Mouse (Mus musculus) embryonic facial prominence, embryonic 10.5 days (tissue): ENCODE data around the gene Gm21981. TPM values are rescaled to one million over a fixed set of nuclear protein-coding genes. Genes with fewer than 3 reads are reported as not detected.
A peak's percentile ranks its signal among the peaks of the same experiment; 100 is the strongest.

Experiments used
- DNase-seq: peaks from one replicate; pipeline ENCODE4 v3.0.0-alpha.2; 2017; ENCODE audit warnings: low spot score
- H3K27ac ChIP-seq: fragments of 300-500 bp; sonication (generic); replicated peaks from 2 replicates; pipeline ENCODE4 v1.5.1; 2016; ENCODE audit warnings: mild to moderate bottlenecking
- H3K27me3 ChIP-seq: fragments of 300-500 bp; sonication (generic); replicated peaks from 2 replicates; pipeline ENCODE4 v1.6.1; 2016; ENCODE audit warnings: low read depth, mild to moderate bottlenecking; ENCODE audit not compliant: poor library complexity, severe bottlenecking
- H3K36me3 ChIP-seq: fragments of 300-500 bp; sonication (generic); replicated peaks from 2 replicates; pipeline ENCODE4 v1.6.1; 2016; ENCODE audit warnings: mild to moderate bottlenecking, moderate library complexity
- H3K4me1 ChIP-seq: fragments of 300-500 bp; sonication (generic); 2 replicates; pipeline ENCODE4 v1.6.1; 2016
- H3K4me3 ChIP-seq: fragments of 300-500 bp; sonication (generic); 2 replicates; pipeline ENCODE4 v1.5.1; 2016; ENCODE audit warnings: mild to moderate bottlenecking, moderate library complexity
- H3K9me3 ChIP-seq: fragments of 300-500 bp; sonication (generic); 2 replicates; pipeline ENCODE4 v1.6.1; 2016; ENCODE audit warnings: mild to moderate bottlenecking
- WGBS: fragments of 180-500 bp; shearing (Covaris S2); methylation state at CpG from one replicate; pipeline ENCODE4 v1.1.7; 2016; 5-methylcytosine and 5-hydroxymethylcytosine counted together
- polyA plus RNA-seq: library from polyadenylated mRNA; unstranded; fragments of >200 nt; fragmentation: Nextera tagmentation; extraction: Ambion mirVana; gene quantifications from 2 replicates; pipeline ENCODE4 v1.2.1, GENCODE M21; 2016

Gm21981 gene
- polyA plus RNA-seq, 1 experiment from 2014 or later = 0.21 TPM

DNA sequence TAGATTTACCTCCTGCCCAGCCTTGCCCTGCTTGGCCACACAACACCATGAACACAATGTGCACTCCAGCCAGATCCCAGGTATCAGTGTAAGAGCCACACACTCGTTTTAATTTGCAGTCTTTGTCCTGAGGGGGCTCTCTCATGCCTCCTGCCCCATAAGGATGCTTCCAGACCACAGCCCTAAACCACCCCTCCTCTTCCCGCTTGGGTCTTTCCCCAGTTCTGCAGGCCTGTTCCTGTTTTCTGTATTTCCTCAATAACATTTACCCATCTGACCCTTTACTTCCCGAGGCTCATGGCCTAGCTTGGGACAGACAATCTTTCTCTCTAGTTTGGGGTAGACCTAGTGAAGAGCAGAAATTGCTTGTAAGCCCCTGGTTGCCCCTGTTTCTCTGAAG, 20.8 kb upstream of the Gm21981 start:
- Histone ChIP-seq H3K36me3 (no peaks in the 10 kb centered on the region), H3K4me1 (peaks cover 7% of the 10 kb centered on the region; the same call in 1 of the 2 replicates), H3K4me3 (no peak overlapping the region), H3K9me3 (no peaks in the 10 kb centered on the region), H3K27ac (no peak overlapping the region), H3K27me3 (0 out of 2 replicates have a peak, but pooled peaks cover 13% of the 10 kb centered on the region)
- WGBS = 57% methylated on average over 3 of the region's 3 CpGs
- no peak for DNase-seq

- no peak for DNase-seq
- Histone ChIP-seq H3K4me1 (peaks cover 7% of the 10 kb centered on the region; the same call in 1 of the 2 replicates), H3K36me3 (no peaks in the 10 kb centered on the region), H3K27ac (no peak overlapping the region), H3K4me3 (no peak overlapping the region), H3K9me3 (no peaks in the 10 kb centered on the region), H3K27me3 (0 out of 2 replicates have a peak, but pooled peaks cover 13% of the 10 kb centered on the region)
- WGBS = 50% methylated on average over 12 of the region's 22 CpGs
Observed at GRCm38 (mm10) chr17:47712889-47713571, 18.8 kb upstream of the Gm21981 start.

DNA sequence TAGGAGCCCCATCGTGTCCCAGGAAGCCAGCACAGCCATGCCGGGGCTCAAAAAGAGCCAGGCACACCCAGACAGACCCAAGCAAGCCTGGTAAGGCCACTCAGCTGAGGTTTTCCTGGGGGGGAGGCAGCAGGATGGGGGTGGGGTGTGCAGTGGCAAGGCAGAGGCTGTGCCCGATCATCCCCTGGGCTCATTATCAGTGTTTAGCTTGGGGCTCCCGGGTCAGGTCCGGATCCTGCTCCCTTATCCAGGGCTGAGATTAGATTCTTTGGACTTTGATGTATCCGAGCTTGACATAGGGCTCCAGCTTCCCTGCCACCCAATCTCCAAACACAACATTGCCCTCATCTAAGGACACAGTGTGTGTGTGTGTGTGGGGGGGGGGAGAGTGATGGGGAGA, 17.6 kb upstream of the Gm21981 start:
- 68% methylated on average over 6 of the region's 6 CpGs for WGBS
- no peak overlapping the region for H3K27ac ChIP-seq
- no peak for DNase-seq

DNA sequence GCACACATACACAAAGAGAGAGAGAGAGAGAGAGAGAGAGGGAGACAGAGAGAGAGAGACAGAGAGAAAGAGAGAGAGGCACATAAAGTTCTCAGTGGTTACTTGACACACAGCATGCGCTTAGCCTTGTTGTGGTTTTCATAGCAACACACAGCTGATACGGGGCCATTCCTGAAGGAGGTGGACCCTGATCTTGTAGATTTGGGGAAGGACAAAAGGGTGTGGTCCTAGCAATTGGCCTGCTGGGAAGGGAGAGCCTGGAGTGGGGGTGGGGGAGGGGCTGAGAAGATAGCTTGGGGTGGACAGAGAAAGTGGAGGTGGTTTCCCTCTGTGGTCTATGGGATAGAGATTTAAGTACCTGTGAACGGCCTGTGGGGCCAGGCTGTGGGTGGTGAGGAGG, 15.8 kb upstream of the Gm21981 start:
- H3K36me3 ChIP-seq = 0 out of 2 replicates have a peak, but pooled peaks cover 2% of the 10 kb centered on the region
- H3K27ac ChIP-seq = no peak overlapping the region
- H3K9me3 ChIP-seq = no peaks in the 10 kb centered on the region
- no peak for DNase-seq
- no peak overlapping the region for H3K4me3 ChIP-seq
- H3K27me3 ChIP-seq = peaks cover 14% of the 10 kb centered on the region
- WGBS = 80% methylated on average over 3 of the region's 3 CpGs
- H3K4me1 ChIP-seq = peaks cover 12% of the 10 kb centered on the region

More for the DNA sequence above, 17.6 kb upstream of the Gm21981 start:
- H3K9me3 ChIP-seq = no peaks in the 10 kb centered on the region
- H3K36me3 ChIP-seq = no peaks in the 10 kb centered on the region
- no peak overlapping the region for H3K4me3 ChIP-seq
- H3K27me3 ChIP-seq = 0 out of 2 replicates have a peak, but pooled peaks cover 13% of the 10 kb centered on the region
- H3K4me1 ChIP-seq = peaks cover 8% of the 10 kb centered on the region

DNA sequence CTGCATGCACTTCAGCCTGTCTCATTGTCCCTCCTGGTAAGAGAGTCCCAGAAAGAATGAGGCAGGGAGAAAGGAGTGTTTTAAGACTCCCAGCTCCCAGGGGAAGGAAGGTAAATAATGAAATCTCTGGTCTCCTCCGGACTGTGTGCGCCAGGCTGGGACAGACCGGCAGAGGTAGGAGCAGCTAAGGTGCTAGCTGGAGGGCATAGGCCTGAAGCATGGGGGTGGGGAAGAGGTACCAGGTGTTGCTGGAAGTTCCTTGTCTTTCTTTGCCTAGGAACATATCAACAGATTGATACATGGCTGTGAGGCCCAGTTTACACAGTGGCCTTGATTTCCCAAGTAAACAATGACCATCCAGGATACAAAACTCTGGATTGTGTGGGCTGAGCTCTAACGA, 14.7 kb upstream of the Gm21981 start:
- DNase-seq = no peak
- Histone ChIP-seq H3K36me3 (peaks cover 9% of the 10 kb centered on the region), H3K27me3 (peaks cover 25% of the 10 kb centered on the region), H3K27ac (no peak overlapping the region), H3K4me1 (peaks cover 12% of the 10 kb centered on the region), H3K9me3 (no peaks in the 10 kb centered on the region), H3K4me3 (no peak overlapping the region)
- 82% methylated on average over 4 of the region's 4 CpGs for WGBS

DNA sequence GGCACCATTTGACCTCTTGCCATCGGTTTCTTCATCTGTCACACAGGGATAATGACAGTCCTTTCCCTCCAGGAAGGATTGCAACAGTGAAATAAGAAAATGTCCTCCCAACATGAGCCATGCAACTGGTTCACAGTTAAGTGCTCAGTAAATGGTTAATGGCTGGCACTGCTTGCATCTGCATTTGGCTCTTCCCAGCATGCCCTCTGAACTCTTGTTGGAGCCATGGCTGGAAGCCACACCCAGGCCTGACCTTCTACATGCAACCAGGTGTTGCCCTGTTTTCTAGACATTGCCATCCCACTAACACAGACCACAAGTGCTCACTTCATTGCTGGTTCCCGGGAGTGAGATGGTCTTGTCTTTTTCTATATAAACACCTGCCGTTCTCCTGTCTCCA, 13.7 kb upstream of the Gm21981 start:
- Histone ChIP-seq H3K27me3 (peaks cover 35% of the 10 kb centered on the region), H3K4me1 (peaks cover 19% of the 10 kb centered on the region), H3K27ac (no peak overlapping the region), H3K9me3 (no peaks in the 10 kb centered on the region), H3K4me3 (no peak overlapping the region), H3K36me3 (peaks cover 18% of the 10 kb centered on the region)
- DNase-seq = no peak
- WGBS = 82% methylated on average over 3 of the region's 3 CpGs

GRCm38 (mm10) chr17:47706196-47706595, 11.9 kb upstream of the Gm21981 start:
- Histone ChIP-seq H3K9me3 (no peaks in the 10 kb centered on the region), H3K36me3 (peaks cover 35% of the 10 kb centered on the region), H3K27me3 (peaks cover 42% of the 10 kb centered on the region), H3K4me3 (no peak overlapping the region), H3K4me1 (peaks cover 29% of the 10 kb centered on the region), H3K27ac (no peak overlapping the region)
- no peak for DNase-seq
- WGBS = 69% methylated on average over 1 of the region's 1 CpGs

DNA sequence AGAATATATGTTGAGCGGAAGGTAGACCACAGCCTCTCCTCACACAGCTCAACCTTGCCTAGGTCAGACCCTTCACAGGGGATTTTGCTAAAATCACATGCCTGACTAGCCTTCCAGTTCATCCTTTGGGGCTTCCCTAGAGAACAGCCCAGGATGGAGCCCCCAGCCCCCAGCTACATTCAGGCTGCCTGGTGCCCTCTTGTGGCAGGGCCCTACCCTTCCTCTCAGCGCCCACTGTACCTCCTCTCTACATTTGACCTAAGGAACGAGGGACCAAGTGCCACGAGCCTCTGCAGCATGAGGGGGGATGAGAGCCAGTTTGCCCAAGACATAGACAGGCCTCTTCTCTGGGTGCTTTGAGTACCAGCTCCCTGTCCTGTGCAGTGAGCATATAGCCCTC, 10.4 kb upstream of the Gm21981 start:
- H3K27ac ChIP-seq = no peak overlapping the region
- WGBS = 82% methylated on average over 4 of the region's 4 CpGs
- H3K4me1 ChIP-seq = peaks cover 29% of the 10 kb centered on the region
- peaks cover 44% of the 10 kb centered on the region for H3K27me3 ChIP-seq
- no peak for DNase-seq
- no peak overlapping the region for H3K4me3 ChIP-seq
- H3K9me3 ChIP-seq = no peaks in the 10 kb centered on the region
- peaks cover 50% of the 10 kb centered on the region for H3K36me3 ChIP-seq

DNA sequence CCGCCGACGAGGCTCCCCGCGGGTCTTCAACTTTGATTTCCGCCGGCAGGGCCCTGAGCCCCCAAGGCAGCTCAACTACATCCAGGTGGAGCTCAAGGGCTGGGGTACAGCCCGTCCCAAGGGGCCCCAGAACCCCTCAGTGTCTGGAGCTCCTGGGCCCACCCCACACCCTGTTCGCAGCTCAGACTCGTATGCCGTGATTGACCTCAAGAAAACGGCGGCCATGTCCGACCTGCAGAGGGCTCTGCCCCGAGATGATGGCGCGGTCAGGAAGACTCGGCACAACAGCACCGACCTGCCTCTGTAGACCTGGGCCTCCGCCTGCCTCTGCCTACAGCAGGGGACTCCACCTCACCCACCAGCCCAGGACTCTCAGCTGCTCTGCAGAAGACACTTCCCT, 9.3 kb upstream of the Gm21981 start:
- peak; percentile 34 for DNase-seq
- H3K4me3 ChIP-seq = peak overlapping the region; percentile 23; the same call in 1 of the 2 replicates
- no peaks in the 10 kb centered on the region for H3K9me3 ChIP-seq
- H3K4me1 ChIP-seq = peaks cover 29% of the 10 kb centered on the region
- peaks cover 44% of the 10 kb centered on the region for H3K27me3 ChIP-seq
- H3K27ac ChIP-seq = no peak overlapping the region
- H3K36me3 ChIP-seq = peaks cover 58% of the 10 kb centered on the region
- WGBS = 22% methylated on average over 20 of the region's 20 CpGs

- DNase-seq = no peak
- 33% methylated on average over 28 of the region's 28 CpGs for WGBS
- H3K36me3 ChIP-seq = peaks cover 64% of the 10 kb centered on the region
- no peaks in the 10 kb centered on the region for H3K9me3 ChIP-seq
- H3K4me1 ChIP-seq = peaks cover 29% of the 10 kb centered on the region
- 0 out of 2 replicates have a peak overlapping the region, but pooled peaks have one; percentile 23 for H3K4me3 ChIP-seq
- no peak overlapping the region for H3K27ac ChIP-seq
- H3K27me3 ChIP-seq = peaks cover 48% of the 10 kb centered on the region
Observed at GRCm38 (mm10) chr17:47702548-47703345, 8.5 kb upstream of the Gm21981 start.

GRCm38 (mm10) chr17:47701793-47702192, 7.5 kb upstream of the Gm21981 start:
- no peak for DNase-seq
- Histone ChIP-seq H3K9me3 (no peaks in the 10 kb centered on the region), H3K4me3 (no peak overlapping the region), H3K4me1 (peaks cover 26% of the 10 kb centered on the region), H3K27me3 (peaks cover 49% of the 10 kb centered on the region), H3K27ac (no peak overlapping the region), H3K36me3 (peaks cover 64% of the 10 kb centered on the region)
- 81% methylated on average over 9 of the region's 9 CpGs for WGBS

DNA sequence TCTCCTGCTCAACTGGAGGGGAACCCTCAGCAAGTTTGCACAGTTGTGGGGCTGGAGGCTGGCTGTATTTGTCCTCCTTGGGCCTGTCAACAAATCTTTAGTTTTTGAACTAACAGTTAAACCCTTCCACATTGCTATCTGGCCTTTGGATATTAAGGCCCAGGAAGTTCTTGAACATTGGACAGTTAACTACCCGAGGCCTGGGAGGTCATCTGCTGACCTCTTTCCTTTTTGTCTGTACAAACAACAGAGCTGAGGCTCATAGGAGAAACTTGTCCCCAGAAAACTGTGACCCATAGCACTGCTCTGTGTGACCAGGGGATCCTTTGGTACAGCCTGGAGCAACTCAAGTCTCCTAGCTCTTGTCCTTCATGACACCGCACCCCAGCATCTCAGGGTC, 4.8 kb upstream of the Gm21981 start:
- H3K27ac ChIP-seq = no peak overlapping the region
- H3K27me3 ChIP-seq = peaks cover 49% of the 10 kb centered on the region
- H3K4me3 ChIP-seq = no peak overlapping the region
- H3K36me3 ChIP-seq = peaks cover 56% of the 10 kb centered on the region
- no peak for DNase-seq
- H3K9me3 ChIP-seq = no peaks in the 10 kb centered on the region
- peaks cover 36% of the 10 kb centered on the region for H3K4me1 ChIP-seq
- whole genome bisulfite sequencing = 86% methylated on average over 2 of the region's 2 CpGs

- Histone ChIP-seq H3K9me3 (no peaks in the 10 kb centered on the region), H3K27me3 (peaks cover 48% of the 10 kb centered on the region)
- WGBS = 86% methylated on average over 10 of the region's 10 CpGs
Observed at GRCm38 (mm10) chr17:47698156-47698555, 3.9 kb upstream of the Gm21981 start.

More at GRCm38 (mm10) chr17:47698156-47698555, 3.9 kb upstream of the Gm21981 start:
- peaks cover 38% of the 10 kb centered on the region for H3K4me1 ChIP-seq
- H3K36me3 ChIP-seq = peaks cover 48% of the 10 kb centered on the region
- no peak overlapping the region for H3K4me3 ChIP-seq
- DNase-seq = no peak
- H3K27ac ChIP-seq = no peak overlapping the region
